ENCODE assay signal across 25 mouse cellular contexts in the genomic region with DNA sequence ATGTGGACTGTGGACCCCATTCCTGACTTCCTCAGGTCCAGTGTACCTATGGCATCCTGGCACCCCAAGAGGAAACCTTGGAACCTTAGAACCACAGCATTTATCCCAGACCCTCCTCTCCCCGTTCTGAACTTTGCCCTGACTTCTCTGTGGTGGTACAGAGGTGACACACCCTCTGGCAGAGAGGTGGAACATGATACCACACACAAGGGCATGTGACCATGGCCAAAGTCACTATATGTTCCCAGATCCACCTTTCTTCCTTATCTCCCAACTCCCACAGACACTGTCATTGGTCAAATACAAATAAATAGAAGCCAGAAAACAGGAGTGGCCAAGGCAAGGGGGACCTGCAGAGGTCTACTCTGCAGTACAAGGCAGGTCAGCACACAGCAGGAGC.
"Had no signal": no experiment of that assay in that cellular context is flagged by ENCODE, and none has a peak within 500 bp of the region (broad histone marks: within the 10 kb centered on the region; RNA-seq: fewer than 3 reads in every experiment).

No protein-coding gene starts in this region.

- ATAC-seq: inflammation-experienced regulatory T-cells, adult 6 months; liver, embryonic 12.5 days had no signal

- H3K27ac ChIP-seq: gastrocnemius, adult 2 months; heart, embryonic 13.5 days; heart, embryonic 15.5 days; hindbrain, embryonic 10.5 days; hindbrain, embryonic 12.5 days; hindbrain, embryonic 14.5 days; layer of hippocampus, adult 2 months; left cerebral cortex, adult 2 months; limb, embryonic 13.5 days; limb, embryonic 15.5 days; liver, embryonic 12.5 days; liver, embryonic 14.5 days had no signal

- H3K4me3 ChIP-seq: gastrocnemius, adult 2 months; heart, embryonic 13.5 days; heart, embryonic 15.5 days; hindbrain, embryonic 10.5 days; hindbrain, embryonic 12.5 days; layer of hippocampus, adult 2 months; left cerebral cortex, adult 2 months; limb, embryonic 13.5 days; limb, embryonic 15.5 days; liver, embryonic 12.5 days had no signal

- DNase-seq: gastrocnemius, adult 2 months; gastrocnemius, postnatal 10 days; gastrocnemius, postnatal 25 days; heart, adult 18-20 months; heart, postnatal 14 days; heart, postnatal 36 days; kidney, adult 11 months; kidney, adult 2 months; kidney, postnatal 10 days; kidney, postnatal 25 days; kidney, postnatal 4 days; left cerebral cortex, postnatal 4 days had no signal

- H3K4me1 ChIP-seq: heart, embryonic 13.5 days; heart, embryonic 15.5 days; limb, embryonic 13.5 days; limb, embryonic 15.5 days; liver, embryonic 12.5 days had no signal

- H3K9ac ChIP-seq: heart, embryonic 13.5 days; heart, embryonic 15.5 days; hindbrain, embryonic 12.5 days; hindbrain, embryonic 14.5 days; limb, embryonic 13.5 days; limb, embryonic 15.5 days; liver, embryonic 12.5 days; liver, embryonic 14.5 days had no signal

- H3K9me3 ChIP-seq: heart, embryonic 13.5 days; heart, embryonic 15.5 days; hindbrain, embryonic 10.5 days; hindbrain, embryonic 12.5 days; limb, embryonic 13.5 days; limb, embryonic 15.5 days; liver, embryonic 12.5 days had no signal

- H3K4me2 ChIP-seq: heart, embryonic 11.5 days; heart, embryonic 13.5 days; heart, embryonic 15.5 days; hindbrain, embryonic 12.5 days; hindbrain, embryonic 14.5 days; limb, embryonic 13.5 days; limb, embryonic 15.5 days; liver, embryonic 12.5 days had no signal

- H3K36me3 ChIP-seq: heart, embryonic 13.5 days; heart, embryonic 15.5 days; hindbrain, embryonic 10.5 days; hindbrain, embryonic 12.5 days; limb, embryonic 13.5 days; limb, embryonic 15.5 days; liver, embryonic 12.5 days had no signal

- H3K27me3 ChIP-seq: heart, embryonic 15.5 days; hindbrain, embryonic 12.5 days; limb, embryonic 15.5 days had no signal
